Mouse (Mus musculus): ENCODE results near the gene Syngr1. TPM values are rescaled to one million over a fixed set of nuclear protein-coding genes. Genes with fewer than 3 reads are reported as not detected.
A peak's percentile ranks its signal among the peaks of the same experiment; 100 is the strongest.
"Not testable (repeated sequence)": the region's sequence is repeated elsewhere in the genome, so short reads cannot be mapped to it uniquely, and the experiment has no call there.

Syngr1 gene
- polyA plus RNA-seq, 1 experiment from 2014 or later, result 7.6 TPM

DNA sequence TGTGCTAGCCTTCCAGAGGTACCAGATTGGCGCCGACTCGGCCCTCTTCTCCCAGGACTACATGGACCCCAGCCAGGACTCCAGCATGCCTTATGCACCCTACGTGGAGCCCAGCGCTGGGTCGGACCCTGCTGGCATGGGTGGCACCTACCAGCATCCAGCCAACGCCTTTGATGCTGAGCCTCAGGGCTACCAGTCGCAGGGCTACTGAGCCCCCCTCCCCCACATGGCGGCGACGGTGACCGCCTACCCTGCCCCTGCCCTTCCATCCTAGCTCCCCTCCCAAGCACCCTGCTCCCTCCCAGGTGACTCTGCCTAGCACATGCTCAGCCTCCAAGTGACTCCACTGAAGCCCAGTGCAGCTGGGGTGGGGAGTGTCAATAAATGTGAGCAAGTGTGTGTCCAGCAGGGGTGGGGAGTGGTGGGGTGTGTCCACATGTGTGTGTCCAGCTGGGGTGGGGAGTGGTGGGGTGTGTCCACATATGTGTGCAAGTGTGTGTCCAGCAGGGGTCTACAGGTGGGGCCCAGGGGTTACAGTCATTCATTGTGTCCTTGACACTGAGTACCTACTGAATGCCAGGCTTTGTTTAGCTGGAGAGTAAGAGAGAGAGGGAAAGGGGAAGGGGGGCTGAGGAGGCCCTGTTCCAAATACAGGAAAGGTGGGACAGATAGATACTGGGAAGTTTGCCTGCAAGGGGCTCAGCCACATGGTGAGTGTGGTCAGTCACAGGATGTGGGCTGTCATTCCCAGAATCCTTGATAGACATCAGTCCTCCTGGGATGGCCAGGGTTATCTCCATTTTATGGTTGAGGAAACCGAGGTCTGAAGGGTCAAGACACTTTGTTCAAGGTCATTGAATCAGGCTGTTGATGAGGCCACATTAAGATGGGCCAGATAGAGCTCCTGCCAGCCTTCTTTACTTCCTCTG is 25.0 kb downstream of the Syngr1 start:
- peak overlapping the region; percentile 14 for H3K4me3 ChIP-seq
- WGBS, result 72% methylated on average over 13 of the region's 13 CpGs
- DNase-seq (ENCODE audit: low spot score), result no peak
- no peaks in the 10 kb centered on the region for H3K27me3 ChIP-seq (ENCODE audit: insufficient read depth, poor library complexity, severe bottlenecking)
- H3K27ac ChIP-seq, result peak overlapping the region; percentile 50
- 0 out of 2 replicates have a peak, but pooled peaks cover 5% of the 10 kb centered on the region for H3K36me3 ChIP-seq
- H3K9me3 ChIP-seq, result 0 out of 2 replicates have a peak, but pooled peaks cover 4% of the 10 kb centered on the region
- peaks cover 22% of the 10 kb centered on the region for H3K4me1 ChIP-seq (replicated peaks)

GRCm38 (mm10) chr15:80117154-80117553 is 26.0 kb downstream of the Syngr1 start:
- H3K4me3 ChIP-seq, result no peak overlapping the region
- 62% methylated on average over 8 of the region's 8 CpGs for WGBS
- H3K36me3 ChIP-seq, result 0 out of 2 replicates have a peak, but pooled peaks cover 5% of the 10 kb centered on the region
- H3K9me3 ChIP-seq, result 0 out of 2 replicates have a peak, but pooled peaks cover 4% of the 10 kb centered on the region
- no peak for DNase-seq (ENCODE audit: low spot score)
- H3K4me1 ChIP-seq (replicated peaks), result peaks cover 22% of the 10 kb centered on the region
- no peak overlapping the region for H3K27ac ChIP-seq
- H3K27me3 ChIP-seq (ENCODE audit: insufficient read depth, poor library complexity, severe bottlenecking), result no peaks in the 10 kb centered on the region

- no peak for DNase-seq (ENCODE audit: low spot score)
- Histone ChIP-seq H3K36me3 (no peaks in the 10 kb centered on the region), H3K27me3 (ENCODE audit: insufficient read depth, poor library complexity, severe bottlenecking) (no peaks in the 10 kb centered on the region), H3K27ac (no peak overlapping the region), H3K4me1 (replicated peaks) (peaks cover 22% of the 10 kb centered on the region), H3K9me3 (no peaks in the 10 kb centered on the region), H3K4me3 (no peak overlapping the region)
- WGBS, result 88% methylated on average over 6 of the region's 6 CpGs
Observed at GRCm38 (mm10) chr15:80119076-80119475, 27.9 kb downstream of the Syngr1 start.

DNA sequence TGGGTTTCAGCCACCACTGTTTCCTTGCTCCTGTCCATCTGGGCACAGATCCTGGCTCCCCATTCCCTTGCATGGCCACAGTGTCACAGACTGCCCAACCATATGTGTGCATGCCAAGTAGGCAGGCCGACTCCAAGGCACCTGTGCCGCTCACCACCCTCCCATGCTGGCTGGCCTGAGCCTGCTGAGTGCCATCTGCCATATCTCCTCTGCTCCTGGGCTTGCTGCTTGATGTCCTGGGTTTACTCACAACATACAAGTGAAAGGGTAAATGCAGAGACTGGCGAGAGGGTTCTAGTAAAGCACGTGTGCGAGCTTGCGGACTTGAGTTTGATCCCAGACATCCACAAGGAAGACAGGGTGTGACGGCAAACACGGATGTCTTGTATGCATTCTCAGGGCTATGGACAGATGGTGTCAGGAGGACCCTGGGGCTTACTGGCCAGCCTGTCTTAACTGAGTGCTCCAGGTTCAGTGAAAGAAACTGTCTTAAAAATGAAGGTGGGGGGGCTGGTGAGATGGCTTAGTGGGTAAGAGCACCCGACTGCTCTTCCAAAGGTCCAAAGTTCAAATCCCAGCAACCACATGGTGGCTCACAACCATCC is 30.7 kb downstream of the Syngr1 start:
- Histone ChIP-seq H3K9me3 (no peaks in the 10 kb centered on the region), H3K4me1 (replicated peaks) (peaks cover 7% of the 10 kb centered on the region; the same call in 1 of the 2 replicates), H3K27ac (no peak overlapping the region), H3K27me3 (ENCODE audit: insufficient read depth, poor library complexity, severe bottlenecking) (no peaks in the 10 kb centered on the region), H3K4me3 (no peak overlapping the region), H3K36me3 (no peaks in the 10 kb centered on the region)
- no peak for DNase-seq (ENCODE audit: low spot score)
- 95% methylated on average over 9 of the region's 9 CpGs for WGBS

DNA sequence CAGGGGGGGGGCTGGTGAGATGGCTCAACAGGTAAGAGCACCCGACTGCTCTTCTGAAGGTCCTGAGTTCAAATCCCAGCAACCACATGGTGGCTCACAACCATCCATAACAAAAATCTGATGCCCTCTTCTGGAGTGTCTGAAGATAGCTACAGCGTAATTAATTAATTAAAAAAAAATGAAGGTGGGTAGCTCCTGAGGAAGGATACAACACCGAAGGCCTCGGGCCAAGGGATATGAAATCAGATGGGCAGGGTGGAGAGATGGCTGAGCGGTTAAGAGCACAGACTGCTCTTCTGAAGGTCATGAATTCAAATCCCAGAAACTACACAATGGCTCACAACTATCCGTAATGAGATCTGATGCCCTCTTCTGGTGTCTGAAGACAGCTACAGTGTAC is 31.3 kb downstream of the Syngr1 start:
- H3K27me3 ChIP-seq (ENCODE audit: insufficient read depth, poor library complexity, severe bottlenecking); H3K27ac ChIP-seq; H3K4me1 ChIP-seq (replicated peaks); H3K4me3 ChIP-seq; H3K9me3 ChIP-seq; DNase-seq (ENCODE audit: low spot score); H3K36me3 ChIP-seq: not testable (repeated sequence)
- 94% methylated on average over 6 of the region's 6 CpGs for WGBS

DNA sequence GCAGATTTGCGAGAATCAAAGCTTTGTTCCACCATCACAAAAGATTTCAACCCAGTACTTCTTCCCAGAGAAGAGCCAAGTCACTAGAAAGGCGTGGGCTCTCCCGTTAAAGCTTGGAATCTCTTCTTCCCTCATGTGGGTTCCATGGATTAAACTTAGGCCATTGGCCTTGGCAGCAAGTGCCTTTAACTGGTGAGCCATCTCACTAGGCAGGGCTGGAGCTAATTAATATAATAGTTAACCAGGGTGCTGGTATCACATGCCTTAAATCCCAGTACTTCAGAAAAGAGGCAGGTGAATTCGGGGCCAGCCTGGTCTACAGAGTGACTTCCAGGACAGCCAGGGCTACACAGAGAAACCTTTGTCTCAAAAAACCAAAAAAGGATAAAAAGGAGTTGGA is 33.5 kb downstream of the Syngr1 start:
- H3K27ac ChIP-seq, result no peak overlapping the region
- 83% methylated on average over 4 of the region's 4 CpGs for WGBS
- no peak for DNase-seq (ENCODE audit: low spot score)

GRCm38 (mm10) chr15:80127191-80127590 is 36.1 kb downstream of the Syngr1 start:
- Histone ChIP-seq H3K4me3 (no peak overlapping the region), H3K36me3 (no peaks in the 10 kb centered on the region), H3K4me1 (replicated peaks) (peaks cover 4% of the 10 kb centered on the region; the same call in 1 of the 2 replicates), H3K27ac (no peak overlapping the region), H3K27me3 (ENCODE audit: insufficient read depth, poor library complexity, severe bottlenecking) (no peaks in the 10 kb centered on the region), H3K9me3 (no peaks in the 10 kb centered on the region)
- WGBS, result 72% methylated on average over 1 of the region's 1 CpGs
- no peak for DNase-seq (ENCODE audit: low spot score)

More for the DNA sequence above, 33.5 kb downstream of the Syngr1 start:
- Histone ChIP-seq H3K9me3 (no peaks in the 10 kb centered on the region), H3K27me3 (ENCODE audit: insufficient read depth, poor library complexity, severe bottlenecking) (no peaks in the 10 kb centered on the region), H3K4me3 (no peak overlapping the region), H3K36me3 (no peaks in the 10 kb centered on the region), H3K4me1 (replicated peaks) (peaks cover 4% of the 10 kb centered on the region; the same call in 1 of the 2 replicates)

DNA sequence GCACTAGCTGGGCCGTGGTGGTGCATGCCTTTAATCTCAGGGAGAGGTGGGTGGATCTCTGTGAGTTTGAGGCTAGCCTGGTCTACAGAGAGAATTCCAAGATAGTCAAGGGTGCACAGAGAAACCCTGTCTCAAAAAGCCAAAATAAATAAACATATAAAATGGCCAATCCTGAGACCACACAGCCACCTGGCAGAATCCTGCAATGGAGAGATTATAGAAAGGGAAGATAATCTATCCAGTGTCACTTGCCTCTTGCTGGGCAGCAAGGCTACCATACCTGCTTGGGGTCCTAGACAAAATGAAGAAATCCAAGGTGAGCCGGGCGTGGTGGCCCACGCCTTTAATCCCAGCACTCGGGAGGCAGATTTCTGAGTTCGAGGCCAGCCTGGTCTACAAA is 38.8 kb downstream of the Syngr1 start:
- Histone ChIP-seq H3K27me3 (ENCODE audit: insufficient read depth, poor library complexity, severe bottlenecking) (no peaks in the 10 kb centered on the region), H3K27ac (no peak overlapping the region), H3K4me1 (replicated peaks) (peaks cover 25% of the 10 kb centered on the region), H3K9me3 (no peaks in the 10 kb centered on the region), H3K4me3 (no peak overlapping the region), H3K36me3 (no peaks in the 10 kb centered on the region)
- DNase-seq (ENCODE audit: low spot score), result no peak
- WGBS, result 91% methylated on average over 6 of the region's 6 CpGs

DNA sequence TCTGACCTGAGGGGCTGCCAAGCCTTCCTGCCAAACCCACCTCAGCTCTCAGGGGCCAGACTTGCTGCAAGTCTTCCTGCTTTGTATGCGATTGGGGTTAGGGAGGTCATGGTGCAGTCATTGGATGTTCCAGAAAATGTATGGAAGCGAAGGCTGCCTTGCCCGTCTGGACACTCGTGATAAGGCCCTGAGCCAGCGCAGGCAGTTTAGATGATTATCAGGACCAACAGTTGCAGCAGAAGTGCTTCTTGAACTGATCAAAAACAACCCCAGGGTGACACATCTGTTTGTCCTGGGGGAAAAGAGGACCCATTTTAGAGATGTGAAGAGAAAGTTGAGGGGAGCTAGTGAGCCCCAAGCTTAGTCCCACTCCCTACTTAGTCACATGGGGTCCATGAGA is 39.6 kb downstream of the Syngr1 start:
- H3K9me3 ChIP-seq, result no peaks in the 10 kb centered on the region
- peaks cover 29% of the 10 kb centered on the region for H3K4me1 ChIP-seq (replicated peaks)
- no peaks in the 10 kb centered on the region for H3K27me3 ChIP-seq (ENCODE audit: insufficient read depth, poor library complexity, severe bottlenecking)
- H3K36me3 ChIP-seq, result no peaks in the 10 kb centered on the region
- DNase-seq (ENCODE audit: low spot score), result no peak
- H3K4me3 ChIP-seq, result no peak overlapping the region
- no peak overlapping the region for H3K27ac ChIP-seq
- 86% methylated on average over 5 of the region's 5 CpGs for WGBS

- peaks cover 6% of the 10 kb centered on the region; the same call in 1 of the 2 replicates for H3K36me3 ChIP-seq
- no peak overlapping the region for H3K27ac ChIP-seq
- no peak overlapping the region for H3K4me3 ChIP-seq
- WGBS, result 70% methylated on average over 6 of the region's 6 CpGs
- no peak for DNase-seq (ENCODE audit: low spot score)
- no peaks in the 10 kb centered on the region for H3K9me3 ChIP-seq
- H3K4me1 ChIP-seq (replicated peaks), result peaks cover 31% of the 10 kb centered on the region
- H3K27me3 ChIP-seq (ENCODE audit: insufficient read depth, poor library complexity, severe bottlenecking), result peaks cover under 1% of the 10 kb centered on the region; the same call in 1 of the 2 replicates
Observed at GRCm38 (mm10) chr15:80131421-80131820, 40.3 kb downstream of the Syngr1 start.

DNA sequence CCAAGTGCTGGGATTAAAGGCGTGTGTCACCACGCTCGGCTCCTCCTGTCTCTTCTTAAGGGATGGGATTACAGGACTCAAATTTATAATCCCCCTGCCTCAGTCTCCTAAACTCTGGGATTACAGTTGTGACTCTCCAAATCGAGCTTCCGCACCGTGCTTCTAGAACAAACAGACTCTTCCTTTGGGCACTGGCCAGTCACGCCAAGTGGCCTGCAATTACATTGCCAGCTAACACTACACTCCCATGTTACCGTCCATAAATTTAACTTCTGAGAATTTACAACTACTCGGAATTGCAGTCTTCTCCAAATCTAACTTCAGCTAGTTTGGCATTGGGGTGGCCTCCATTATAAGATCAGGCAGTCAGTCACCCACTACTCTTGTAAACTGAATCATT is 41.3 kb downstream of the Syngr1 start:
- Histone ChIP-seq H3K4me1 (replicated peaks) (peaks cover 38% of the 10 kb centered on the region), H3K4me3 (peak overlapping the region; percentile 79), H3K27ac (peak overlapping the region; percentile 99), H3K9me3 (no peaks in the 10 kb centered on the region), H3K36me3 (peaks cover 16% of the 10 kb centered on the region), H3K27me3 (ENCODE audit: insufficient read depth, poor library complexity, severe bottlenecking) (peaks cover 3% of the 10 kb centered on the region; the same call in 1 of the 2 replicates)
- no peak for DNase-seq (ENCODE audit: low spot score)
- 80% methylated on average over 9 of the region's 9 CpGs for WGBS

DNA sequence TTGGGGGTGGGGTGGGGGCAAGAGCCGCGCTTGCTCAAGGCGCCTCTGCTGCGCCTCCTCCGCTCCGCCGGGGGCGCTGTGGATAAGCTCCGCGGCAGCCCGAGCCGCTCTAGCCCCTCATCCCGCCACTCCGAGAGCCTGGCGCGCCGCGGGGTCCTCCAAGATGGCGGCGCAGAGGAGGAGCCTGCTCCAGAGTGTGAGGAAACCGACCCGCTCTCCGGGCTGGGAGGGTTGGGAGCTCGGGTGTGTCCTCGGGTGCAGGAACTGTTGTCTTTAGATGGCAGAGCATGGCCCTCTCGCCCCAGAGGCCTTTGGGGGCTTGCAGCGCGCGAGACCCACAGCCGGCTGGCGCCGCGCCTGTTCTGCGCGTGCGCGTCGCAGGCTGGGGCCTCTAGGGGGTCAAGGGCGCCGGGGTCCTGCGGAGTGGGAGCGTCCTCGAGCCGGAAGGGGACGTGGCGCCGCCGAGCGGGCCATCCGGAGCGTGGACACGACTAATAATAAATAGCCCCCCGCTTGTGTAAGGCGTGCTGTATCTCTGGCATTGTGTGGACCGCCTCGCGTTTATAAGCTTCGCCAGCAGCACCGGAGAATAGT is 42.0 kb downstream of the Syngr1 start, which contains the start of gene Tab1:
TSS of gene Tab1 (plus strand) at position 135 of the 594 bp plus-strand sequence.
- H3K27ac ChIP-seq, result peak within 1 kb of the TSS; percentile 99

More for the DNA sequence above, 42.0 kb downstream of the Syngr1 start, which contains the start of gene Tab1:
- Histone ChIP-seq H3K36me3 (peaks cover 16% of the 10 kb centered on the region), H3K9me3 (no peaks in the 10 kb centered on the region), H3K4me1 (replicated peaks) (peaks cover 44% of the 10 kb centered on the region), H3K27me3 (ENCODE audit: insufficient read depth, poor library complexity, severe bottlenecking) (peaks cover 3% of the 10 kb centered on the region; the same call in 1 of the 2 replicates), H3K4me3 (peak within 1 kb of the TSS; percentile 79)
- peak; percentile 94 for DNase-seq (ENCODE audit: low spot score)
- WGBS, result under 1% methylated on average over 59 of the region's 59 CpGs

Data from hindbrain, embryonic 10.5 days (tissue).